Mouse (Mus musculus): ENCODE measurements around the gene Tmem178. TPM values are rescaled to one million over a fixed set of nuclear protein-coding genes. Genes with fewer than 3 reads are reported as not detected.

Tmem178 gene
- polyA plus RNA-seq, 1 experiment from 2014 or later: 2.1 TPM

DNA sequence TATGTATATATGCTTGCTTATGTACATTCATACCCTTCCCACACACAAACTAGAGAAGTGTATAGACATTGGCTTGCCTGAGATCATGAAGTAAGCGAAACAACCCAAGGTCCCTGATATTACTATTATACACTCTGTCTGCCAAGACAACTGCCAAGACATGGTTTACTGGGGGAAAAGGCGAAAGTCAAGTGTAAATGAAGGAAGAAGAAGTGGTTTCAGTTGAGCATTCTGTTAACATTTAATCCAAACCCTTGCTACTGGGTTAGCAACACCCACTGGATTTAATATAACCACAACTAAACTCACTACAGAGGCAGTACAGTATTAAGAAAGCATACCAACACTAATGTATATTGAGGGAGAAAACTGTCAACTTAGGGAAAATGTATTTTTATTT, 28.8 kb upstream of the Tmem178 start:
- H3K9me3 ChIP-seq (replicated peaks; ENCODE audit: control insufficient read depth, low read length): 0 out of 2 replicates have a peak, but pooled peaks cover 3% of the 10 kb centered on the region
- no peaks in the 10 kb centered on the region for H3K27me3 ChIP-seq (ENCODE audit: control insufficient read depth, insufficient read depth, low read length)
- no peaks in the 10 kb centered on the region for H3K4me1 ChIP-seq (ENCODE audit: control insufficient read depth, insufficient read depth, low read length)
- H3K4me2 ChIP-seq (ENCODE audit: low read depth, low read length): no peak overlapping the region
- no peak overlapping the region for H3K4me3 ChIP-seq (replicated peaks; ENCODE audit: low read length)
- no peak overlapping the region for H3K9ac ChIP-seq (ENCODE audit: low read length)
- no peak overlapping the region for H3K27ac ChIP-seq (ENCODE audit: low read length)
- H3K36me3 ChIP-seq (ENCODE audit: control insufficient read depth, insufficient read depth, low read length): no peaks in the 10 kb centered on the region
- 92% methylated on average over 2 of the region's 2 CpGs for WGBS
- ATAC-seq (ENCODE audit: insufficient read depth, low FRiP score): no peak

DNA sequence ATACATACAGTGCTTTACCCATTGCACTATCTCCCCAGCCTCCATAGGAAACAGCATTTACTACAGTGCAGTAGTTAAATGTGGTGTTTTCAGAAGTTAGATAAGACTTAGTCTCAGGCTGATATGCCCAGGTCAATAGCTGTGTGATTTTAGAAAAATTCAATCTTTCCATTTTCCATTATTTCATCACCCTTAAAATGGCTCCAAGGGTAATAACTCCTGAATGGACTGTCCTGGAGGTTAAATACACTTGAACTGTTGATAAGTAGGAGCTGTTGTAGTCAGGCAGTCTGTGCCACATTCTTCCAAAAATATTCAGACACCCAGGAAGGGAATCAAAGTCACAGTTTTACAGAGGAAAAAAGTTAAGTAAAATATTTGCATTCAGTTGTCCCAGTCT, 25.2 kb upstream of the Tmem178 start:
- H3K4me2 ChIP-seq (ENCODE audit: low read depth, low read length): no peak overlapping the region
- H3K27ac ChIP-seq (ENCODE audit: low read length): no peak overlapping the region
- H3K9me3 ChIP-seq (replicated peaks; ENCODE audit: control insufficient read depth, low read length): 0 out of 2 replicates have a peak, but pooled peaks cover 3% of the 10 kb centered on the region
- no peak overlapping the region for H3K4me3 ChIP-seq (replicated peaks; ENCODE audit: low read length)
- H3K36me3 ChIP-seq (ENCODE audit: control insufficient read depth, insufficient read depth, low read length): no peaks in the 10 kb centered on the region
- no peak for ATAC-seq (ENCODE audit: insufficient read depth, low FRiP score)
- H3K9ac ChIP-seq (ENCODE audit: low read length): no peak overlapping the region
- H3K4me1 ChIP-seq (ENCODE audit: control insufficient read depth, insufficient read depth, low read length): no peaks in the 10 kb centered on the region; the same call in 1 of the 2 replicates
- H3K27me3 ChIP-seq (ENCODE audit: control insufficient read depth, insufficient read depth, low read length): no peaks in the 10 kb centered on the region

DNA sequence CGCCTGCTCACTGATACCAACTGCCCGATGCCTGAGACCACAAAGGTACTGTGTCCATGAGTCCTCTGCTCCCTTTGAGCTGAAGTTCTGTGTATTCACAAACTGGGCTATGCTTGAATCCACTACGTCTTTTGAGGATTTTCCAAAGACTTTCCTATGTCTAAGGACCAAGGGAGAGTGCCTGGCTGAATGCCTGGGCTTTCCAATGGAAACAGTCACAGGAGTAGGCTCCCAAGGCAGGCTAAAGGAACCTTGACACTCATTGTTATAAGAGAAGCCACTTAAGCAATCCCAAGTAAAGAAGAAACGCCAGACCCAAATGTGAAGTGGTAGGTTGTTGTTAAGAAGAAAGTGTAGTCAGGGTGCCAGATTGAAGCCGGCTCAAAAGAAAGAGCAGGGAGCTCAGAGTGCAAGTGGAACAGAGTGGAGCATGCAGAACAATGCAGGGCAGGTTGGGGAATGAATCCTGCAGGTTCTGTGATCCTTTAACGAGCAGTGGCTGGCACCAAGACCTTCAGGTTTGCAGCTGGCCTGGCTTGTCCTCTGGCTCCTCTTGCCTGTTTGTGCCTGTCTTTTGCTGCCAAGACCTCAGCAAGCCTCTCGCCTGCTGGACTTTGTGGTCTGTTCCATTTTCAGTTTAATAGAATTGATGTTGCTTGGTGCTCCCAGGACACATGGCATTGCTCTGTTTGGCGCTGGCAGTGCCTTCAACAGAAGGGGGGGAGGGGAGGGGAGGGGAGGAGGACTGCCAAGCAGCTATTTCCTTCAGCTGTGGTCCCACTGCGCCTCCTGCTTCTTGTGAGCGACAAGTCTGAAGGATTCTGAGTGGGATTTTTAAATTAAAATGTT, 22.9 kb upstream of the Tmem178 start:
- no peak overlapping the region for H3K4me2 ChIP-seq (ENCODE audit: low read depth, low read length)
- H3K9me3 ChIP-seq (replicated peaks; ENCODE audit: control insufficient read depth, low read length): 0 out of 2 replicates have a peak, but pooled peaks cover 3% of the 10 kb centered on the region
- no peak for ATAC-seq (ENCODE audit: insufficient read depth, low FRiP score)
- no peak overlapping the region for H3K9ac ChIP-seq (ENCODE audit: low read length)
- H3K36me3 ChIP-seq (ENCODE audit: control insufficient read depth, insufficient read depth, low read length): no peaks in the 10 kb centered on the region
- no peak overlapping the region for H3K4me3 ChIP-seq (replicated peaks; ENCODE audit: low read length)
- 68% methylated on average over 10 of the region's 10 CpGs for WGBS
- H3K4me1 ChIP-seq (ENCODE audit: control insufficient read depth, insufficient read depth, low read length): no peaks in the 10 kb centered on the region; the same call in 1 of the 2 replicates
- H3K27ac ChIP-seq (ENCODE audit: low read length): no peak overlapping the region
- no peaks in the 10 kb centered on the region for H3K27me3 ChIP-seq (ENCODE audit: control insufficient read depth, insufficient read depth, low read length)

DNA sequence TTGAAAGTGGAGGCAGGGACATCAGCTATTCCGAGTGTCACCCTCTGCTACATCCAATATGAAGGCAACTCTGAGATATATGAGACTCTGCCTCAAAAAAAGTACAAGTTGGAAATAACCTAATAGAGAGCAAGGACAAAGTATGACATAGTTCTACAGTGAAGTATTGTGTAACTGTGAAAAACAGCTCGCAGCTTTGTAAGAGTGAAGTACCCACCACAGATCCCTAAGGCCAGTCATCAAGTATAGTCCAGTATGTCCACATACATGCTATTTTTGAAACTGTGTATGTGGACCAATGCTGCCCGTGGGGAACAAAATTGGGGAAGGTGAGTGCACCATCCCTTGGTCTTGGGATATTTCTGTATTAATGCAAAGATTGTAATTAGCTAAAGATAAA, 18.9 kb upstream of the Tmem178 start:
- Histone ChIP-seq H3K36me3 (ENCODE audit: control insufficient read depth, insufficient read depth, low read length) (no peaks in the 10 kb centered on the region), H3K4me1 (ENCODE audit: control insufficient read depth, insufficient read depth, low read length) (no peaks in the 10 kb centered on the region; the same call in 1 of the 2 replicates), H3K9me3 (replicated peaks; ENCODE audit: control insufficient read depth, low read length) (no peaks in the 10 kb centered on the region), H3K27ac (ENCODE audit: low read length) (no peak overlapping the region), H3K4me2 (ENCODE audit: low read depth, low read length) (no peak overlapping the region), H3K9ac (ENCODE audit: low read length) (no peak overlapping the region), H3K4me3 (replicated peaks; ENCODE audit: low read length) (no peak overlapping the region), H3K27me3 (ENCODE audit: control insufficient read depth, insufficient read depth, low read length) (no peaks in the 10 kb centered on the region)
- ATAC-seq (ENCODE audit: insufficient read depth, low FRiP score): no peak
- WGBS: 85% methylated on average over 3 of the region's 3 CpGs

DNA sequence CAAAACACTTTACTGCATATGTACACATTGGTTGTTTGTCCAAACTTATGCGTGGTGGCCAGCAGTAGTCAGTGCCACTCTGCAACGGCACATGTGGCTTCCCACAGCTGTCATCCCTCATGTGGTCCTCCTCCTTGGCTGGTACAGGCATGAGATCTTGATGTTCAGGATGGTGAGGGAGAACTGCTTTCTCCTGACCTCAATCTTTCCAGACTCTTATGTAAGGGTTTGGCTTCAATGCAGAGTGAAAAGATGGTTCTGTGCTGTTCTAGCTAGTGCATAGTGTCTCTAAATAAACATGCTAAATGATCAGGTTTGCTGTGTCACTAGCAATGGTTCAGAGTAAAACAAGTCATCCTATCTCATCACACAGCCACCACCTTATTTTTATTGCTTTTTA, 17.3 kb upstream of the Tmem178 start:
- no peak overlapping the region for H3K9ac ChIP-seq (ENCODE audit: low read length)
- H3K4me2 ChIP-seq (ENCODE audit: low read depth, low read length): no peak overlapping the region
- H3K27ac ChIP-seq (ENCODE audit: low read length): no peak overlapping the region
- 83% methylated on average over 2 of the region's 2 CpGs for WGBS
- no peaks in the 10 kb centered on the region; the same call in 1 of the 2 replicates for H3K4me1 ChIP-seq (ENCODE audit: control insufficient read depth, insufficient read depth, low read length)
- H3K27me3 ChIP-seq (ENCODE audit: control insufficient read depth, insufficient read depth, low read length): no peaks in the 10 kb centered on the region
- ATAC-seq (ENCODE audit: insufficient read depth, low FRiP score): no peak
- H3K9me3 ChIP-seq (replicated peaks; ENCODE audit: control insufficient read depth, low read length): no peaks in the 10 kb centered on the region
- H3K4me3 ChIP-seq (replicated peaks; ENCODE audit: low read length): no peak overlapping the region
- H3K36me3 ChIP-seq (ENCODE audit: control insufficient read depth, insufficient read depth, low read length): no peaks in the 10 kb centered on the region

DNA sequence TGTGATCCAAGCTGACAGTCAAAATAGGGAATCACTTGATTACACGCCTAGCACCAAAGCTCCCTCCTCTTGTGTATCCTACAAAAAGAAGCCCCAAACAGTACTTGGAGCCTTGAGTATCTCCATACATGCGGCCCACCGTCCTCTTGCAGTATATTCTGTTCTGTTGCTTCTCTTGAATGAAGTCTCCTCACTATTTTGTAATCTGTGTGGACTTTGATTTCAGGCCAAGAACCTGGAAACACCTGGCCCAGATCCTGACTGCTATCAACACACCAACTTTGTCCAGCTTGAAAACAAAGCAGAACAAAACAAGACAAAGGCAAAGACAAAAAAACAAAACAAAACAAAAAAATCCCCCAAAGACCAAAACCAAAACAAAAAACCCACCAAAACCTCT, 11.7 kb upstream of the Tmem178 start:
- Histone ChIP-seq H3K4me2 (ENCODE audit: low read depth, low read length) (no peak overlapping the region), H3K27ac (ENCODE audit: low read length) (no peak overlapping the region), H3K9me3 (replicated peaks; ENCODE audit: control insufficient read depth, low read length) (no peaks in the 10 kb centered on the region), H3K9ac (ENCODE audit: low read length) (no peak overlapping the region), H3K36me3 (ENCODE audit: control insufficient read depth, insufficient read depth, low read length) (no peaks in the 10 kb centered on the region), H3K27me3 (ENCODE audit: control insufficient read depth, insufficient read depth, low read length) (no peaks in the 10 kb centered on the region), H3K4me1 (ENCODE audit: control insufficient read depth, insufficient read depth, low read length) (no peaks in the 10 kb centered on the region), H3K4me3 (replicated peaks; ENCODE audit: low read length) (no peak overlapping the region)
- WGBS: 88% methylated on average over 3 of the region's 3 CpGs
- ATAC-seq (ENCODE audit: insufficient read depth, low FRiP score): no peak

DNA sequence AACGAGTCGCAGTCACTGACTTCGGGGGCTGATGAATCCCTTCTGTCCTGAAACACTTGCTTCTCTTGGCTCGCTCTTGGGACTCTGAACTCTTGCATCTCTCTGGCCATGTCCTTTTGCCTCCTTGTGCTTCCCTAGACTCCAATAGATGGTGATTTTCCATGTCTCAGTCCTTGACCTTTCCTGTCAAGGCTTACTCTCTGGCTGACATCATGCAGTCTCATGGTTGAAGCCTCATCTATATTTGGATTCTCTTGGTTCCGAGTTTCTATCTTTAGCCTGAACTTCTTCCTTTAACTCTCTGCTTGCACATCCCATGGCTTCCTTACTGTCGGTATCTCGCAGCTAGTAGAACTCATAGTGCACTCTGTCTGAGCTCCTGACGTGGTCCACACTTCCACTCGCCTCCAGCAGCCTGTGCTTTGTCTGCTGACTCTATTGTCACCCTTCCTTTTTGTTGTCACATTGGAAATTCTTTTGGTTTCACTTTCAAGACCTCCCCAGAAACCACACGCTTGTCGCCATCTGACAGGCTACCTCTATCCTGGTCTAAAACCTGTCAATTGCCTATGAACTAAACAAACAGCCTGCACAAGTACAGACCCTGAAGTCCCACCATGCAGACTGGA, 10.9 kb upstream of the Tmem178 start:
- ATAC-seq (ENCODE audit: insufficient read depth, low FRiP score): no peak

DNA sequence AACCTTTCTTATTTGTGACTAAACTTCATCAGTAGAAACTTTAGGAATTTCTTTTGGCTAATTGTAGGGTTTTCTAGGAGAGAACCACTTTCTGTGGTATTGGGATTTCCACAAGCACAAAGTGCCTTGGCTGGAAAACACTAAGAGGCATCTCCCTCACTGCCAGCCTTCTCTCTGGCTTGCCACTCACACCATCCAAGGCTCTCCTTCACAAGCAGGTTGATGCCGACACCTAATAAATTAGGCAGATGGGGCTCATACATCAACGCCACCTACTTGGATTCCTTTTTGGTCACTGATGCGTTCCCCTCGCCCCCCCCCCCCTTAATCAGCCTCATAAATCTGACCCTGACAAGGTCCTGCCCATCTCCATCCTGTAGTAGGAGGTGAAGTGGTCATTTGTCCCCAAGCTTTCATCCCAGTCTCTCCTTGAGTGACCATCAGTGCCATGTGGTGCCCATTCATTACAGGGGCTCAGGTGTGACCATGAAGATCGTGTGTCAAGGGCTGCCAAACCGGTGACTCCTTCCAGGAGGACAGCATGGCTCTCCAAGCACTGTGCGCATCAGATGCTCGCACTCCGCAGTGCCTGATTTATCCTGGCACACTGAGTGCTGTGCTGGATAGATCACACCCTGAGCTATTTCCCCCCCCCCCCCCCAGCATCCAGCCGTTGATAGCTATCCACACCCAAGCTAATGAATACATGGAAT, 8.5 kb upstream of the Tmem178 start:
- H3K4me1 ChIP-seq (ENCODE audit: control insufficient read depth, insufficient read depth, low read length): no peaks in the 10 kb centered on the region
- WGBS: 54% methylated on average over 10 of the region's 10 CpGs
- H3K9me3 ChIP-seq (replicated peaks; ENCODE audit: control insufficient read depth, low read length): no peaks in the 10 kb centered on the region
- no peak overlapping the region for H3K27ac ChIP-seq (ENCODE audit: low read length)
- no peak overlapping the region for H3K4me2 ChIP-seq (ENCODE audit: low read depth, low read length)
- no peaks in the 10 kb centered on the region for H3K36me3 ChIP-seq (ENCODE audit: control insufficient read depth, insufficient read depth, low read length)
- no peak overlapping the region for H3K4me3 ChIP-seq (replicated peaks; ENCODE audit: low read length)
- no peak for ATAC-seq (ENCODE audit: insufficient read depth, low FRiP score)
- no peaks in the 10 kb centered on the region for H3K27me3 ChIP-seq (ENCODE audit: control insufficient read depth, insufficient read depth, low read length)
- no peak overlapping the region for H3K9ac ChIP-seq (ENCODE audit: low read length)

More for the DNA sequence above, 10.9 kb upstream of the Tmem178 start:
- 67% methylated on average over 11 of the region's 11 CpGs for WGBS
- Histone ChIP-seq H3K9me3 (replicated peaks; ENCODE audit: control insufficient read depth, low read length) (no peaks in the 10 kb centered on the region), H3K4me1 (ENCODE audit: control insufficient read depth, insufficient read depth, low read length) (no peaks in the 10 kb centered on the region), H3K27me3 (ENCODE audit: control insufficient read depth, insufficient read depth, low read length) (no peaks in the 10 kb centered on the region), H3K27ac (ENCODE audit: low read length) (no peak overlapping the region), H3K36me3 (ENCODE audit: control insufficient read depth, insufficient read depth, low read length) (no peaks in the 10 kb centered on the region), H3K4me3 (replicated peaks; ENCODE audit: low read length) (no peak overlapping the region), H3K4me2 (ENCODE audit: low read depth, low read length) (no peak overlapping the region), H3K9ac (ENCODE audit: low read length) (no peak overlapping the region)

DNA sequence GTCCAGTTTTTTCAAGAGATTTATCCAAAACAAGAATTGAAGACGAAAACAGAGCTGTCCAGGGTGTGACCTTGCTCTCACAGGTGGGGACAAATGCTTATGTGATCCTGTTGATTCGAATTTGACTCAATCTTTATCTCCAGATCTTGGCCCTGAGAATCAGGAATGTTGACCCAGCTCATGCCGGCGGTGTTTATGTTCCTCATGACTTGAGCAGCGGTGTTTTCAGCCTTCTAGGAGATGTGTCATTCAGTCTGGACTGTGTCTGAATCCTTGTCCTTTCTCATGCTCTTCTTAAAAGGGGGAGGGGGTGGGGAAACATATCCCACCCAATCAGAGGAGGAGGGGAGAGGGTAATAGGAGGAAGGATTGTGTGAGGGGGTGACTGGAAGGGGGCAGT, 7.9 kb upstream of the Tmem178 start:
- H3K9me3 ChIP-seq (replicated peaks; ENCODE audit: control insufficient read depth, low read length): no peaks in the 10 kb centered on the region
- no peak overlapping the region for H3K27ac ChIP-seq (ENCODE audit: low read length)
- WGBS: 40% methylated on average over 5 of the region's 5 CpGs
- no peak for ATAC-seq (ENCODE audit: insufficient read depth, low FRiP score)
- H3K4me1 ChIP-seq (ENCODE audit: control insufficient read depth, insufficient read depth, low read length): no peaks in the 10 kb centered on the region
- no peak overlapping the region for H3K4me2 ChIP-seq (ENCODE audit: low read depth, low read length)
- H3K9ac ChIP-seq (ENCODE audit: low read length): no peak overlapping the region
- H3K36me3 ChIP-seq (ENCODE audit: control insufficient read depth, insufficient read depth, low read length): no peaks in the 10 kb centered on the region
- no peaks in the 10 kb centered on the region for H3K27me3 ChIP-seq (ENCODE audit: control insufficient read depth, insufficient read depth, low read length)
- H3K4me3 ChIP-seq (replicated peaks; ENCODE audit: low read length): no peak overlapping the region
